Mouse (Mus musculus) liver, embryonic 14.5 days (tissue): ENCODE measurements around the gene Isl1.

Experiments used
- CTCF ChIP-seq: IDR thresholded peaks from 2 replicates; pipeline ENCODE4 v1.5.1; 2016; ENCODE audit warnings: antibody characterized with exemption, low read depth, control low read depth
- EP300 ChIP-seq: IDR thresholded peaks from 2 replicates; pipeline ENCODE4 v1.6.1; 2016; ENCODE audit warnings: antibody characterized with exemption, low read depth

DNA sequence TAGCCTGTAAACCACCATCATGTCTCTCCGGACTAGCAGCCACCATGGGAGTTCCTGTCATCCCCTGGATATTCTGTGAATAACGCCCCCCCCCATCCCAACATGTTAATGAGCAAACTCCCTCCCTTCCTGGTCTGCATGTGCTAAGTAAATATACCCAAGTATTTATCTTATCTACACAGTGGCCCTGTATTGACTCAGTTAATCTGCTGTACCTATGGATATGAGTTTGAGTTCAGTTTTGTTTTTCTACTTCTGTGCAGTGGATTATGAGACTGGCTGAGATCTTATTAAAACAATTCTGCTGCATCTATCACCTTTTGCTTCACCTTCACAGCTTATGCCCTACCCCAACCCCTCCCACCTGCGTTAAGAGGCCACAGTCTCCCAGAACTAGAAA lies 7.8 kb downstream of the Isl1 start:
- TF ChIP-seq CTCF (no peak), EP300 (no peak)
